Comparison of ENCODE assay signal across 8 mouse cellular contexts in the genomic region with DNA sequence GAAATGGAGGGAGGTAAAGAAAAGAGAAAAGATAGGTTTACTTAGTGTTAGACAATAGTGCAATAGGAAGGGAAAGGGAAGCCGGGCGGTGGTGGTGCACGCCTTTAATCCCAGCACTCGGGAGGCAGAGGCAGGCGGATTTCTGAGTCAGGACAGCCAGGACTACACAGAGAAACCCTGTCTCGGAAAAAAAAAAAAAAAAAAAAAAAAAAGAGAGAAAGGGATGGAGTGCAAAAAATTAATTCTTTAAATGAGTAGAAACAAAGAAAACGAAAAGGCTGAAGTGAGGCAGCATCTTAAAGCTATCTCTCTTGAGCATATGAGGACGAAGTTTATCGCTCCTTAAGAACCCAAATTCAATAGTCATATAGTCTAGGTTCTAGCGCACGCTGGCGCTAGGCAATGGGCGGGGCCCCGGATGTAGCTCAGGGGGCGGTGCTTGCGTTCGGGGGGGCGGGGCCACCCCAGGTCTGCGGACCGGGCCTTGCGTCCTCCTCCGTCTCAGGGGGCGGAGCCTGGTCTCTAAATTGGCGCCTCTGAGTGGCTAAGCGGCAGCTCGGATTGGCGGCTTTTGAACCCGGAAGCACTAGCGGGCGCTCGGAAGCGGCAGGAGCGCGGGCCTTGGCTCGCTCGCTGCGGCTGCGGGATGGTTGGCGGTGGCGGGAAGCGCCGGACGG. TPM values are rescaled to one million over a fixed set of nuclear protein-coding genes. Genes with fewer than 3 reads are reported as not detected.
DNase-seq lines count a peak whose midpoint lies in the region; ATAC-seq lines count a peak whose summit lies in the region.

Gene Hpf1 (plus strand): TSS at position 576 of the 677 bp plus-strand sequence.

- DNase-seq in ES-CJ7 (ENCODE audit: low read depth, low spot score): peak; percentile 99
- peak; percentile 93 for DNase-seq in cerebellum, adult 11 months
- peak; percentile 99 for DNase-seq in forebrain, embryonic 14.5 days (ENCODE audit: low spot score)
- DNase-seq in heart, postnatal 14 days: peak; percentile 93 to 95
- DNase-seq in layer of hippocampus, adult 11-12 months (ENCODE audit: low spot score): peak; percentile 93
- peak; percentile 96 to 97 for DNase-seq in lung, adult 18-20 months
- peak; percentile 96 for DNase-seq in testis, postnatal 14 days (ENCODE audit: low spot score)

- H3K9ac ChIP-seq in forebrain, embryonic 14.5 days (ENCODE audit: low read length): peak within 1 kb of the TSS; percentile 81
- H3K9ac ChIP-seq in neural tube, embryonic 15.5 days (replicated peaks): peak within 1 kb of the TSS; percentile 89

- peak within 1 kb of the TSS; percentile 77 for H3K4me3 ChIP-seq in forebrain, embryonic 14.5 days (ENCODE audit: low read depth, low read length)
- peak within 1 kb of the TSS; percentile 93 for H3K4me3 ChIP-seq in neural tube, embryonic 15.5 days (replicated peaks)

- 5% methylated on average over 42 of the region's 43 CpGs for WGBS in forebrain, embryonic 14.5 days
- 8% methylated on average over 43 of the region's 43 CpGs for WGBS in neural tube, embryonic 15.5 days

- H3K27ac ChIP-seq in forebrain, embryonic 14.5 days (ENCODE audit: low read depth, low read length): no peak within 1 kb of the TSS; the same call in 1 of the 2 replicates
- H3K27ac ChIP-seq in neural tube, embryonic 15.5 days (replicated peaks): peak within 1 kb of the TSS; percentile 73

- H3K4me1 ChIP-seq in forebrain, embryonic 14.5 days (ENCODE audit: control insufficient read depth, insufficient read depth, low read length): peaks cover 9% of the 10 kb centered on the region
- H3K4me1 ChIP-seq in neural tube, embryonic 15.5 days: peaks cover 23% of the 10 kb centered on the region

- peak; percentile 99 for ATAC-seq in forebrain, embryonic 14.5 days
- ATAC-seq in neural tube, embryonic 15.5 days (ENCODE audit: low FRiP score): peak; percentile 99

- intact Hi-C loops in heart, postnatal 14 days (cut with DNase I): loop anchor here (5.0 kb wide), 1 partner anchor 102 kb away; the partner anchor contains the start of gene Nek1

- H3K9me3 ChIP-seq in forebrain, embryonic 14.5 days (replicated peaks; ENCODE audit: control insufficient read depth, low read length): no peaks in the 10 kb centered on the region
- H3K9me3 ChIP-seq in neural tube, embryonic 15.5 days (replicated peaks): no peaks in the 10 kb centered on the region

- peak within 1 kb of the TSS; percentile 80 for H3K4me2 ChIP-seq in forebrain, embryonic 14.5 days (ENCODE audit: low read length)
- peak within 1 kb of the TSS; percentile 78 for H3K4me2 ChIP-seq in neural tube, embryonic 15.5 days

- 0 out of 2 replicates have a peak, but pooled peaks cover 10% of the 10 kb centered on the region for H3K36me3 ChIP-seq in forebrain, embryonic 14.5 days (ENCODE audit: control insufficient read depth, insufficient read depth, low read length)
- peaks cover 8% of the 10 kb centered on the region for H3K36me3 ChIP-seq in neural tube, embryonic 15.5 days

- no peaks in the 10 kb centered on the region for H3K27me3 ChIP-seq in forebrain, embryonic 14.5 days (replicated peaks; ENCODE audit: control insufficient read depth, insufficient read depth, low read length)
- no peaks in the 10 kb centered on the region for H3K27me3 ChIP-seq in neural tube, embryonic 15.5 days (replicated peaks)

RNA-seq across cellular contexts. Expression of gene Hpf1, which starts in this region (rescaled TPM):
- polyA plus RNA-seq in forebrain, embryonic 14.5 days (2014; fragmentation: Nextera tagmentation; extraction: Ambion mirVana): 102 TPM in 2 replicates
- total RNA-seq in heart, postnatal 14 days (2021): 10 to 100 TPM; 17.9 TPM
- 109 and 115 TPM in 2 replicates for polyA plus RNA-seq in neural tube, embryonic 15.5 days (2015; fragmentation: Nextera tagmentation; extraction: Ambion mirVana)
